Mouse (Mus musculus) lung, postnatal 36 days (tissue): Measurements from ENCODE around the gene Ttll5.

Experiments used
- DNase-seq: peaks from one replicate; pipeline ENCODE4 v3.0.0; 2022; ENCODE audit warnings: mixed read lengths

The Ttll5 gene

GRCm38 (mm10) chr12:86064796-86065195 lies 240.3 kb downstream of the Ttll5 start:
- DNase-seq = no peak

- no peak for DNase-seq
Measured at GRCm38 (mm10) chr12:86071432-86071831, 247.0 kb downstream of the Ttll5 start.

GRCm38 (mm10) chr12:86074681-86075080 lies 250.2 kb downstream of the Ttll5 start:
- DNase-seq = no peak

GRCm38 (mm10) chr12:86075358-86075757 lies 250.9 kb downstream of the Ttll5 start:
- DNase-seq = no peak

GRCm38 (mm10) chr12:86076321-86076901 lies 252.0 kb downstream of the Ttll5 start:
- DNase-seq = peak; percentile 47

GRCm38 (mm10) chr12:86077322-86077721 lies 252.9 kb downstream of the Ttll5 start:
- no peak for DNase-seq

- no peak for DNase-seq
Measured at GRCm38 (mm10) chr12:86077736-86078135, 253.3 kb downstream of the Ttll5 start.

GRCm38 (mm10) chr12:86078176-86078552 lies 253.7 kb downstream of the Ttll5 start:
- DNase-seq = no peak

- DNase-seq = peak; percentile 64
Measured at GRCm38 (mm10) chr12:86078553-86079201, 254.2 kb downstream of the Ttll5 start, which contains the start of gene Tgfb3. Gene Tgfb3, minus strand, starts transcription at chr12:86079041.

GRCm38 (mm10) chr12:86079202-86079667 lies 254.8 kb downstream of the Ttll5 start:
- DNase-seq = peak; percentile 95

- peak; percentile 92 for DNase-seq
Measured at GRCm38 (mm10) chr12:86082481-86083012, 258.1 kb downstream of the Ttll5 start, which contains the start of gene Ift43. Gene Ift43, plus strand, starts transcription at chr12:86082541.

GRCm38 (mm10) chr12:86085873-86086272 lies 261.4 kb downstream of the Ttll5 start:
- DNase-seq = no peak

- DNase-seq = no peak
Measured at GRCm38 (mm10) chr12:86086550-86086949, 262.1 kb downstream of the Ttll5 start.

GRCm38 (mm10) chr12:86088042-86088441 lies 263.6 kb downstream of the Ttll5 start:
- peak; percentile 68 for DNase-seq

- peak; percentile 32 for DNase-seq
Measured at GRCm38 (mm10) chr12:86090764-86091163, 266.3 kb downstream of the Ttll5 start.

GRCm38 (mm10) chr12:86091601-86092132 lies 267.2 kb downstream of the Ttll5 start:
- DNase-seq = peak; percentile 70

GRCm38 (mm10) chr12:86094075-86094474 lies 269.6 kb downstream of the Ttll5 start:
- DNase-seq = no peak

GRCm38 (mm10) chr12:86095806-86096205 lies 271.3 kb downstream of the Ttll5 start:
- no peak for DNase-seq

- DNase-seq = peak; percentile 35
Measured at GRCm38 (mm10) chr12:86097781-86098180, 273.3 kb downstream of the Ttll5 start.

- no peak for DNase-seq
Measured at GRCm38 (mm10) chr12:86100711-86101110, 276.3 kb downstream of the Ttll5 start.

GRCm38 (mm10) chr12:86102686-86103085 lies 278.2 kb downstream of the Ttll5 start:
- DNase-seq = no peak

GRCm38 (mm10) chr12:86103391-86103790 lies 278.9 kb downstream of the Ttll5 start:
- DNase-seq = peak; percentile 50

- DNase-seq = no peak
Measured at GRCm38 (mm10) chr12:86103852-86104251, 279.4 kb downstream of the Ttll5 start.

GRCm38 (mm10) chr12:86104297-86104696 lies 279.8 kb downstream of the Ttll5 start:
- DNase-seq = peak; percentile 63
